Mouse (Mus musculus): ENCODE measurements around the gene Ppp2r3d.
A peak's percentile ranks its signal among the peaks of the same experiment; 100 is the strongest.
"Not testable (repeated sequence)": the region's sequence is repeated elsewhere in the genome, so short reads cannot be mapped to it uniquely, and the experiment has no call there.

Gene Ppp2r3d

DNA sequence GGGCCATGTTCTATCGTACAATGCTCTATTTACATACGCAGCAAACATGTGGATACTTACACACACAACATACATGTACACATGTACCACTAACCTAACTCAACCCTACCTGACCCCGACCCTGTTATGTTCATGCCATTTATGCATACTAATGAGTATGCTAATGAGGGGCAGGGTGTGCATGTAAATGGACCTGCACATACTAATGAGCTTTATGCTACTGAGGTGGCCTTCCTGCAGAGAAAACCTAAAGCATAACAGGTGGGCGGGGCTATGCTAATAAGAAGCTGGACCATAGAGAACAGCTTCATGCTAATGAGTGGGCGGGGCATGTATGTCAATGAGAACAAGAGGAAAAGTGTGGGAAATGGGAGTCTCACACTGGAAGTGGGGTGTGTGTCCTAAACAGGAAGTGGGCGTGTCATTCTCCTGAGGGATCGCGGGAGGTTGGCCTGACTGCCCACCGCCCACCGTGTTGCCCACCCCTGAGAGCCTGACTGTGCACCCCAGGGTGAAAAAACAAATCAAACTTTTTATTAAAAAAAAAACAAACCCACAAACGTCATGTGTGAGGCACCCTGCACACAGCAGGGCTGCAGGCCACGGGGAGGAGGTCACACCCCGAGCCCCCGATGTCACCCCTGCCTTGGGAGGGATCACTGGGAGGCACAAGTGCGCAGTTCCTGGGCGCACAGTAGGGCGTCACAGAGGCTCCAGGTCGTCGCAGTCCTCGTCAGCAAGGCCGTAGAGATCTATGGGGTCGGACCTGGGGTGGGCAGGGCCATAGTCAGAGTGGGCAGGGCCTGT lies at the start of gene Ppp2r3d:
TSS of gene Ppp2r3d (minus strand) at position 803 of the 807 bp plus-strand sequence.
- DNase-seq: peak; percentile 11 to 15

DNA sequence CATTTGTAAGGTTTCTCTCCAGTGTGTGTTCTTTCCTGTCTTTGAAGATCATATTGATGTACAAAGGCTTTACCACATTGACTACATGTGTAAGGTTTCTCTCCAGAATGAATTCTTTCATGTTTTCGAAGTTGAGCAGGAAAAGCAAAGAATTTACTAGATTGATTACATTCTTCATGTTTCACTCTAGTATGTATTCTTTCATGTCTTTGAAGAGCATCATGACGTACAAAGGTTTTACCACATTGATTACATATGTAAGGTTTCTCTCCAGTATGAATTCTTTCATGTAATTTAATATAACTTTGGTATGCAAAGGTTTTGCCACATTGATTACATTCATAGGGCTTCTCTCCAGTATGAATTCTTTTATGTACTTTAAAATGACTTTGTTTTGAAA lies 17.0 kb upstream of the Ppp2r3d start, which contains the start of gene Gm21836:
TSS of gene Gm21836 (minus strand) at position 101 of the 400 bp plus-strand sequence.
- not testable (repeated sequence) for DNase-seq

DNA sequence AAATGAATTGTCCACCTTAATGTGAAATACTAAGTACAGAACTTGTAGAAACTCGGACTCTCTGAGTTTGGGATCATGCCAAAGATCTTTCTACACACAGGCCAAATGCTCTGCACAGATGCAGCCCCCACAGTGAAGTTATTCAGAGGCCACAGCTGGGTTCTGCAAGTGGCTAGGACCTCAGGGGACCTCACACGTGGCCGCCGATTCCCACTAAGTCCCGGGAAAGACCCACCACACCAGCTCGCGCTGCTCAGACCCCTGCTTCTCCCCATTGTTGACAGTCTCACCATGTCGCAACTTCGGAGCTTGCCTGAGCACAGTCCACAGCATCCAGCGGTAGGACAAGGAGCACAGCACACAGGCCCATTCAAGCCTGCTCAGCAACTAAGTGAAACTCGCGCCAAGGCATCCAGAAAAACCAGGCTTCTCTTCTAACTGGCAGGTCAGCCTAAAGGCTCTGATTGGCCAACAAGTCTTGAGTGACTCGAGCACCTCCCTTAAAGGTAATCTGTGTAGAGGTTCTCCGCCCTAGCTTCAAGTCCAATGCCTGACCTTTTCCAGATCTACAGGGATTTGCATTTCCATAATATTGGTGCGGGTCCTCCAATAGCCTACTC lies 3.8 kb upstream of the Ppp2r3d start:
- not testable (repeated sequence) for DNase-seq

DNA sequence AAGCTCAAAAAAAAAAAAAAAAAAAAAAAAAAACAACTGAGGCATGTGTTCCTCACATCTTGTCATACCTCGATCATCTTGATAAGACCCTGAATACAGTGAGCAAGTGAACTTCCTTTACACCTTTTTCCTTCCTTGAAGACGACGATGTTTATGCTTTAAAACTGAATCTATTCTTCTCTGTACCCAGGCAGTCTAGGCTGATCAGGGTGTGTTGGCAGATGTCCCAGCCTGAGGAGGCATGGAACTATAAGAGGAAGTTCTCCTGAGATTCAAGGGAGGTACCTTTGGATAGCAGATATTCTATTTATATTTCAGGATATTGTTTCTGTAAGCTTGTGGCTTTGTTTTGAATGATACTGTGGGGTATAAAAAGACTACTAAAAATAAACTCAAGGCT lies 1.4 kb upstream of the Ppp2r3d start:
- DNase-seq: peak; percentile 12 to 24

DNA sequence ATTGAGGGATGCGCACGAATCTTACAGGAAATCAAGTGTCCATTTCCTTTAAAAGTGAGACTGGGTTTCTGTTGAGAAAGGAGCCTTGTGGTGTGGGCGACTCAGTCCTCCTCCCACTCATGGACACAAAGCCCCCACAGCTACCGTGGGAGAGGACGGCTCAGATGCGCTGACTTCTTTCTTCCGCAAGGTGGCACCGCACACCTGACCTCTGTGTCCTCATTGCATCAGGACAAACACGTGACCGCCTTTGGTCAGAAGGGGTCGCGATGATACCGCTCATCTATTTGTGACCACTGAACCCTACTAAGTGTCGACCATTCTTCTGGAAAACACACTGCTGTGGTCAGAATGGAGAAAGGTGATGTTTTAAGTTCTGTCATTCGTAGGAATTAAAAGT lies 1.0 kb downstream of the Ppp2r3d start:
- peak; percentile 4 to 9 for DNase-seq

DNA sequence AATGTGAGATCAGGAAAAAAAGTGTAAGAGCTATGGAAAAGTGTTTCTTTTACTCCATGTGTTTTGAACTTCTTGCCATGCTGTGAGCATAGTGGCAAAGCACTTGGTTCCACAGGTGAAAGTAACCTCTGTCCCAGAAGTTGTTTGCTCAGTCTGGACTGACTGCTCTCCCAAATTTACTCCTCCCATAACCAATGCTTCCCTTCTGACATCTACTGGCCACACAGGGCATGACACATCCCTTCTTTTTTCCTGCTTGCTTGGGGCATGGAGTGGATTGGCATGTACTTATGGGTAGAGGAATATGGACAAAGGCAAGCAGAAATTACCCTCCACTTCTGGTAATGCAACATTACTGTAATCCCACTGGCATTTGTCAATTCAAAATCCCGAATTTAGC lies 20.1 kb downstream of the Ppp2r3d start:
- DNase-seq: peak; percentile 43 to 47

DNA sequence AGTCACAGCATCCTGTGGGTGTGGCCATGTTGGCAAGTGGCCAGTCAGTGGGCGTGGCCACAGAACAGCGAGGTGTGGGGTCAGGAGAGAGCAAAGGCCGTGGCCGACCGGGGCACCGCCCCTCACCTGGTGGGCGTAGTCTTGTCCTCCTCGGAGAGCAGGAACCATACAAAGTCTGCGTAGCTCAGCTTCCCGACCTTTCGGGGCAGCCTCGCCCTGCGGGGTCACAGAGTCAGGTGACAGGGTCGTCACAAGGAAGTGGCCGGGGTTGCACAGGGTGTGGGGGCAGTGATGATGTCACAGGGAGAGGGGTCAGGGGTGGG lies 34.2 kb downstream of the Ppp2r3d start:
- peak; percentile 45 to 46 for DNase-seq

DNA sequence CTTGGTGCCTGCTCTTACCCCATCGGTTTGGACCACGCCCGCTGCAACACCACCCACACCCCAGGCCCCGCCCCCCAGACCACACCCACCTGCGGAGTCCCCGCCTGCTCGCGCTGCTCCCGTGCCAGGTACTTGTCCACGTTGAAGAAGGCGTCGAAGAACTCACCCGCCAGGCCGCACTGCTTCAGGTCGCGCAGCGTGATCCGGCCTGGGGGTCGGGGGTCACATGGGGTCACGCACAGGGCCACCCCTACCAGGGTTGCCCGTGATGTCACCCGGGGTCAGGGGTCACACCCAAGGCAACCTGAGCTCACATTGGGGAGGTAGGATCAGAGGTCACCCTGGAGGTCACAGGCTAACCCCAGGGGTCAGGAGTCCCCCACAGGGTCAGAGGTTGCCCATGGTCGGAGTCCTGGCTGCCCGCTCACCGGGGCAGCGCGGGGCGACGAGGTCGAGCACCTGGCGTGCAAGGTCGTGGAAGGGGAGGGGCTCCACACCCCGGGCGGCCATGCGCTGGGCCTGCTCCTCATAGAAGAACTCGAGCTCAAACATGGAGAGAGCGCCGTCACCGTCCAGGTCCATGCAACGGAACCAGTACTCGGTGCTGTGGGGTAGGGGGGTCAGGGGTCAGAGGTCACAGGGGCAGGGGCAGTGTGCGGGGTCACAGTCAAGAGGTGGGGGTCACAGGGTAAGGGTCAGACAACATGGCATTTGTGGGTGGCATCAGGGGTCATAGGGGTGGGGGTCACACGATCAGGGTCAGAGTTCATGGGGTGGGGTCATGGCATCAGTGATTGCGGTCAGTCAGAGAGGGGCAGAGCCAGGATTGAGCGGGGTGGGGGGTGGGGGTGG lies 34.8 kb downstream of the Ppp2r3d start:
- peak; percentile 45 to 47 for DNase-seq

DNA sequence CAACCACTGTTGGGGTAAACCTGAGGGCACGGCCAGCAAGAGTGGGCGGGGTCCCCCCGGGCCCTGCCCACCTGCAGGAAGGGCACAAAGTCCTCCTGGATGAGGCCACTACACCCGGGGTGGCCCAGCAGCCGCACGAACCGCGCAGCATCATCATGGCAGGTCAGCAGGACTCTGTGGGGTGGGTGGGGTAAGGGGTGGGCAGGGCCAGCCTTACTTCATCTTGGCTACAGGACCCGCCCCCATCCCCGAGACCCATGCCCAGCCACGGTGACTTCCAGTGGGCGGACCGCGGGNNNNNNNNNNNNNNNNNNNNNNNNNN lies 36.0 kb downstream of the Ppp2r3d start:
- DNase-seq: peak in 1 of 2 experiments; percentile 42

DNA sequence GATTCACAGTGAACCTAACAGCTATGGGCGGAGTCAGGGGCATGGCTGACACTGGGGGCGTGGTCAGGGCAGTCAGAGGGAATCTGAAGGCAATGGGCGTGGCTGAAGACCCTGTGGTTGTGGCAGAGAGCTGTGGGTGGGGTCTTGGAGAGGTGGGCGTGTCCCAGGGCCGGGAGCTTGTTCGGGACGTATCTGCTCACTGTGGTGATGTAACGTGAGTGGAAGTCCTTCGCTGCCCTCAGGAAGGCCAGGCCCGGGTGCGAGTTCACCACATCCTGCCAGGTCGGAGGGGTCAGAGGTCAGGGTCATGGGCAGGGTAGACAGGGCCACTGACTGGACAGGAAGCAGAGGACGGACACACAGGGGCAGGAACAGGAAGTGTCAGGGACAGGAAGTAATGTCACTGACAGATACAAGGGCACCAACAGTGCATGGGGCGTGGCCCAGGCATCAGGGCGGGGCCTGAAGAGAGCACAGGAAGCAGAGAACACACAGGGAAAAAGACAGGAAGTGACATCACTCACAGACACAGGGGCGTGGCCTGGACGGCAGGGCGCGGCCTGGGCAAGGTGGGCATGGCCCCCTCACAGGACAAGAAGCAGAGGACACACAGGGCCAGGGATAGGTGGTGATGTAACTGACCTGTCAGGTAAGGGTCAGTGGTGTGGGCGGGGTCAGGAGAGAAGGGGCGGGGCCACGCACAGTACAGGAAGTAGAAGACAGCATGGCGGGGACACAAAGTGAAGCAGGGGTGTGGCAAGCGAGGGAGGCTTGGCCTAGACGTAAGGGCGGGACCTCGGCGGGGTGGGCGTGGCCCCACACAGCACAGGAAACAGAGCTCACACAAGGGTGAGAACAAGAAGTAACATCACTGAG lies 36.6 kb downstream of the Ppp2r3d start:
- DNase-seq: peak; percentile 48 to 59

DNA sequence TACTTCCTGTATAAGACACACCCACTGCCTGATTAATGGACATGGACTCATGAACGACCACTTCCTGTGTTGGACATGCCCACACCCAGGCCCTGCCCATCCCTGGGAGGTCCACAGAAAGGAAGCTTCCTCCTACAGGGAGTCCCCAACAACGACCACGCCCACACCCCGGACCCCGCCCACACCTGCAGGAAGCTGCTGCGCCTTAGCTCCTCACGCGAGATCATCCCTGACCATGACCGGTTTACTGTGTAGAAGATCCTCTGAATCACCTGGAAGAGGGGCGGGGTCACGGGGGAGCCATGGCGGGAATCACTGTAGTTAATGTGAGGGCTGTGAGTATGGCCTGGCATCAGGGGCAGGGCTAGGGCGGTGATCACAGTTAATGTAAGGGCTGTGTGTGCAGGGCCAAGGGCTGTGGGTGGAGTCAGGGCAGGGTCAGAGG lies 37.3 kb downstream of the Ppp2r3d start:
- DNase-seq: peak; percentile 45 to 56

DNA sequence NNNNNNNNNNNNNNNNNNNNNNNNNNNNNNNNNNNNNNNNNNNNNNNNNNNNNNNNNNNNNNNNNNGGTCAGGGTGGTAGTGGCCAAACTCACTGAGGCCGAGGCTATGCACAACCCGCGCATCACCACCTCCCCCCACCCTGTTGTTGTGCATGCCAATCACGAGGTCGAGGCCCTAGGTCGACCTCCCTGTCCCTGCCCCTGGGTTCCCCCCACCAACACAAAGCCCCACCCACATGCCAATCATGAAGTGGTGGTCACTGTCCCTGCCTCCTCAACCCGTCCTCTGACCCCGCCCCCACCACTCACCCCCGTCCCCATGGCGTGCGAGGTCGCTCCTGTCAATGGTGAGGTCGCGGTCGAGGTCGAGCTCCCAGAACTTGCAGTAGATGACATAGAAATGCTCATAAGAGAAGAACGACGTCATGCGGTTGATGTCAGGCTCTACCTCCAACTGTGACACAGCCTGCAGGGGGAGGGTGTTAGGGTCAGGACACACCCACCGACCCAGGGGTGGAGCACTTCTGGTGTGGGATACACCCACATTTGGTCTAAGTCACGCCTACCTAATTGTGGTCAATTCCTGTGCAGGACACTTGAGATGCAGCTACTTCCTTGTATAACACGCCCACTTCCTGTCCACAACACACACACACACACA lies 37.9 kb downstream of the Ppp2r3d start:
- peak; percentile 24 to 30 for DNase-seq

DNA sequence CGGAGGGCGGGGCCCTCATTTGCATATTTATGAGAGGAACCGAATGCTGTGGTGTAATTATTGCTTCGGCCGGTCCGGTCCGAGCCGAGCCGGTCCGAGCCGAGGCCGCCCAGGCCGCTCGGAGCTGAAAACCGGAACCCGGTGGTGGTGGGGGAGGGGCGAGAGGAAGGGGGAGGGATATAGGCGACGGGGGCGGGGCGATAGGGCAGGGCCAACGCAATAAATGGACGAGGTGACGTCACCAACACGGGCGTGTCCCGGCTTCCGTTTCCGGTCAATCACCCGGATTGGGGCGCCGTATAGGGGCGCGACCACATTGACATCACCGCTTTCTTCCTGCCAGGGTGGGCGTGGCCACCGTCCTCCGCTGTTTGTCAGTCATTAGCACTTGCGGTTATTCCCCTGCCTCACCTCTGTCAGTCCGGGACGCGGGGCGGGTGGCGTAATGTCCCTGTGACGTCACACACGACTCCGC lies 51.2 kb downstream of the Ppp2r3d start:
- peak; percentile 99 to 100 for DNase-seq

DNA sequence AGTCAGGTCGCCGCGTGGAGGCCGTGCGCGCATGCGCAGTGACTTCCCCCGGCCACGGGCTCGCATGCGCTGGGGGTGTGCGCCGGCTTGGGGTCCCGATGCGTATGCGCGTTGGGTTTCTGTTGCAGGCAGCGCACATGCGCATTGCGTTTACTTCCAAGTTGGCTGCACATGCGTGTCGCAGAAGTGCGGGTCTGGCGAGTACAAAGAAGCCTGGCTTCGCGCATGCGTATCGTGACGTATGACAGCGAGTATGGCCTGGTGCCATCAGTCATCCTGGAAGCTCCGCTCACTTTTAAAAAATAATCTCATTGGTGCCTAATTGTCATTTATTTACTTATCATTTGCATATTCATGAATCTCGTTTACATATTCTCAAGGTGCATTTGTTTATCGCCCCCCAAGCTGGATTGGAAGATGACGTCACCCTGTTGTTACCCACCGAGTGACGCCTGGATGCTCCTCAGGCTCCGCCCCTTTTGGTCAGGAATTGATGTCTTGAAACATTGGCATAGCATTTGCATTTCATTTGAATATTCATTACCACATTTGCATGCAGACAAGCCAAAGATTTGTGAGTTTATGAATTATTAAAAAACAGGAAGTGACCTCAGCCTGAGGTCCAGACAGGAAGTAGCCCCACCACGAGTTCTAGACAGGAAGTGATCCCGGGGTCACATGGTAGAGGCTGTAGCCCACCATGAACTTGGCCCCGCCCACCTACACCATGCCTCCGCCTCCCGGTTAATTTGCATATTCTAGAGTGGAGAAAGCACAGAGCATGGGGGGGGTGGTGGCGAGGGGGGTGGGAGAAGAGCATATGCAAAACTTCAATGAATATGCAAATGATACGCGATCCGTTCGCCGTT lies 51.9 kb downstream of the Ppp2r3d start:
- DNase-seq: peak; percentile 99

DNA sequence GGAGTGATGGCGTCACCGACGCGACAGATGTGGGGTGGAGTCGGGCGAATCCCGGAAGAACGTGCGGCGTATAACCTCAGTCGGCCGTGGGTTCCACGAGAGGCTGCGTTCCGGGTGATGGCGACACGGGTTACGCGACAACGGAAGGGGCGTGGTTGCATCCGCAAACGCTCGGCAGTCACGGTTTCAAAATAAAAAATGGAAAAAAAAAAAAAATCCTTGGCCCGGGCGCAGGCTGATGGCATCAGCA lies 52.5 kb downstream of the Ppp2r3d start:
- no peak for DNase-seq

DNA sequence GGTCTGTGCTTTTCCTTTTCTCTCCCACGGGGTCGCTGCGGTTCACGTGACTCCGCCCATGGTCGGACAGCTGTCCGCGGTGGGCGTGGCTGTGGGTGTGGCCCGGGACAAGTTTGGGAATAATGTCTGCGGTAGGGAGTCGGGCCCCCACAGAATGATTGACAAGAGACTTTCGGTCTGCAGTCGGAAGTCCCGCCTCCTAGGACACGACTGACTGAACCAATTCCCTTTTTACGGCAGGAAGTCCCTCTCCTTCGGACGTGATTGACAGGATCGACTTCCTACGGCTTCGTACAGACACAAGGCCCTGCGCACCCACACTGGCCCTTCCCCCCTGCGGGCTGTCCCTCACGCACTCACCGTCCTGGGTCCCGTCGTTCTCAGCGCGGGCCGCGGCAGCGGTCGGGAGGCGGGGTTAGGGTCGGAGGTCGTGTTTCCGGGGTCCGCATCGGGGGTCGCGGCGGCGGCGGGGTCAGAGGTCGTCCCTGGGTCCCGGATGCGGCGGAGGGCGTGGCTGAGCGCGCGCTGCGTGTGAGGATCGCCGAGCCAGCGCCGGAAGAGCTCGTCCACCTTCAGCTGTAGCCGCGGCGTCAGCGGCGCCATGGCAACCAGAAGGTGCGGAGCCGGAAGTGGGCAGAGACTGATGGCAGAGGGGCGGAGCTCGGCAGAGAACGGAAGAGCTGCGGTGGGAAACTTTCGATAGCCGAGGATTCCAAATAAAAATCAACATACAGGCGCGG lies 53.0 kb downstream of the Ppp2r3d start:
- DNase-seq: peak; percentile 98

DNA sequence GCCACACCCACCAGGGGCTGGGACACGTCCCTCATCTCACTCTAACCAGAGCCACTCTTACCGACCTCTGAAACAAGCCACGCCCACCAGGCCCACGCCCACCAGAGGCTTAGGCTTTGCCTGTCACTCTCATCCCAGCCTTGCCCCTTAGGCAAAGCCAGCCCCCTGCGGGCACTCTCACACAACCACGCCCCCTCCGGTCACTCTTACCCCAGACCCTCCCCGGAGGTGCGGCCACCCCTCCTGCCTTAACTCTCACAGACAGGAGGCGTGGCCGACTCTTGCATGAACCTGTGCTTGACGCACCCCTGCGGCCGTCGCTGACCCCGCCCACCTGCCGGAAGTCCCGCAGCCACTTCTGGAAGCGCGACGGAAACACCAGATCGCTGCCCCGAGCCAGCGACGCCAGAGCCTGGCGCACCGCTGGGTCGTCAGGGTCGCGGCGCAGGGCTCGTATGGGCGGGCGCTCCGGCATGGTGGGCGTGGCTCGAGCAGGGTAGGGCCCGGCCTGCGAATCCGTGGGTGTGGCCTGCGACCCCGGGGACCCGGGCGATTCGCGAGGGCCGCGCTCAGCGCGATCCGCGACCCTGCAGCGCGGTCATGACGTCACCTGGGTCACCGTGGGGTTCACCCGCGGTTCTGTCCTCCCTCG lies 53.7 kb downstream of the Ppp2r3d start:
- DNase-seq: peak; percentile 95 to 96

DNA sequence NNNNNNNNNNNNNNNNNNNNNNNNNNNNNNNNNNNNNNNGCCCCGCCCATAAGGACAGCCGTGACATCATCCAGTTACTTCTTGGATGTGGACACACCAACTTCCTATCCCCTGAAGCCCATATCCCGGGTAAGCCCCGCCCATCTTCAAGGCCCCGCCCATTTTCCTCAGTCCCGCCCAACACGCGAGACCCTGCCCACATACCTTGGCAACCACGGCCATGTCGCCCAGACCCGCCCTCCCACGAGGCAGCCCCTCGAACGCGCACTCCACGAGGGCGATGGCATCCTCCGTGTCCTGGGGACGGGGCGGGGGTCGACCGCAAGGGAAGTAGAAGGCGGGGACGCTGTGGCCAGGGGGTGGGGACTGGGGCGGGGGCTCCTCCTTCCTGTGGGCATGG lies 54.3 kb downstream of the Ppp2r3d start:
- peak; percentile 79 to 80 for DNase-seq

DNA sequence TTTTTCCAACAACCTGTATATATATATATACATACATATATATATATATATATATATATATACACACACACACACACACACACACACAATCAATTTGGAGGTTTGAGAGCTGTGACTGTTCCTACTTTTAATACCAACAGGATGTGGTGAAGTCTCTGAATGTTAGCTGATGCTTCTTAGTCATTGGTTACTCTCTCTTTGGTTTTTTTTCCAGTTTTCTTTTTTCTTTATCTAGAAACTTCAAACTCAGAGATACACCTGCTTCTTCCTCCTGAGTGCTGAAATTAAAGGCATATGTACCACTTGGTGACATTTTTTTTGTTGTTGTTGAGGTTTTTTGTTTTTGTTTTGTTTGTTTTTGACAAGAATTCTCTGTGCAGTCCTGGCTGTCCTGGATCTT lies 63.8 kb downstream of the Ppp2r3d start:
- no peak for DNase-seq

DNA sequence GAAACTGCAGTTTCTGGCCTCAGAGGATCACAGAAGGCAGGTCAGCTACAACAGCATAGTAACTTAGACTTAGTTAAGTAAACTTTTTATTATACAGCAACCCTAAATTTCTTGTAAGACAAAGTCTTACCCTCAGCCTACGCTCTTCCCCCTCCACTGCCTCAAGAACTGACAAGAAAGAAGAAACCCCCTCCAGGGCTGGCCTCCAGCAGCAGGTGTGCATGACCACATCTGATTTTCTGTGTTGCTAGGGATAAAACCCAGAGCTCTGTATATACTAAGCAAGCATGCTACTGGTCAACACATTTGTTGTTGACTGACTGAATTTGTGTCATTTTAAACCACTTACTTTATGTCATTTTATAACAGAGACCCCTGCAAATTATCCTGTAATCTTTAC lies 65.1 kb downstream of the Ppp2r3d start:
- no peak for DNase-seq

All from cerebellum, postnatal 10 days (tissue).